Mouse (Mus musculus): ENCODE data around the gene Hexim2. TPM values are rescaled to one million over a fixed set of nuclear protein-coding genes. Genes with fewer than 3 reads are reported as not detected.
A peak's percentile ranks its signal among the peaks of the same experiment; 100 is the strongest.

Gene Hexim2
- polyA plus RNA-seq (2011; ENCODE audit: insufficient read length, low read depth, missing spikeins), result 2.3 and 3.1 TPM in 2 replicates

DNA sequence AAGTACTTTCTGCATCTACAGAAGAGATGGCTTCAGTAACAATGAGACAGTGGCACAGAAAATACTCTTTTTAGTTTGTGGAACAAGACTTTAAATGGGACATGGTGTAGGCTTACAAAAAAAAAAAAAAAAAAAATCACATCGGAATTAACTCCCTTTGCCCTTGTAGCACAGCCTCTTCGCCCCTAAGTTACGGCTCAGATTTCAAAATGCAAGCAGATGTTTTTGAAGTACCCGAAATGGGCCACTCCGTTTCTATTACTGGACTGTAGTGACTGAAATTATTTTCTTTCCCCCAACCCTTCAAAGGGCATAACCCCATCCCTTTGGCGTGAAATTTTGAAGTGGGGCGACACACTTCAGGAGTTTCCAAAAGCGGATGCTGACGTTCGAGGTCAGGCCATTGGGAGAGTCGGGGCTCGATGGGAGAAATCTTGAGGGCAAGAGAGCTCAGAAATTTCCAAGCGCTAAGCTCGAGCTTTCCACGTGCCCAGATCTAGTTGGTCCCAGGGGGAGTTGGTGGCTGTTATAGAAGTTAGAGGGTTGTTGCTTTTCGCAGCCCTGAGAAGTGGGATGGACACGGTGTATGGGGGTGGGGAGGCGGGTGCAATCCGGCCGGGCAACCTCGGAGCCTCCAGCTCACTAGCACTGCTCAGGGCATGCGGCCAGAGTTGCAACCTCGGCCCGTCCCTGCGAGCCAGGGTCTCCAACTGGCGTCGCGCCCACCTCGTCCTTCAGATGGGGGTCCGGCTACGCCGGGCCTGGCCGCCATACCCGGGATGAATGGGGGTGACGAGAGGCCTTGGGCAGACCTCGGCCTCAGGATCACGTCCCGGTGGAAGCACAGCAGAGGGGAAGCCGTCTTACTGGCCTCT is at the start of gene Hexim2:
TSS of gene Hexim2 (plus strand) at position 729 of the 875 bp plus-strand sequence.
- TF ChIP-seq CTCF (IDR thresholded peaks at IDR 0.05; ENCODE audit: borderline replicate concordance, insufficient read depth, low read length), result no peak
- peak; percentile 54 for TF ChIP-seq POLR2A (IDR thresholded peaks at IDR 0.05; ENCODE audit: low read depth, low read length)
- Histone ChIP-seq H3K27ac (ENCODE audit: insufficient read depth, low read length) (peak within 1 kb of the TSS; percentile 87), H3K4me1 (ENCODE audit: control insufficient read depth, insufficient read depth, low read length) (peaks cover 6% of the 10 kb centered on the region; the same call in 1 of the 2 replicates), H3K4me3 (ENCODE audit: insufficient read depth, low read length) (peak within 1 kb of the TSS; percentile 90)

DNA sequence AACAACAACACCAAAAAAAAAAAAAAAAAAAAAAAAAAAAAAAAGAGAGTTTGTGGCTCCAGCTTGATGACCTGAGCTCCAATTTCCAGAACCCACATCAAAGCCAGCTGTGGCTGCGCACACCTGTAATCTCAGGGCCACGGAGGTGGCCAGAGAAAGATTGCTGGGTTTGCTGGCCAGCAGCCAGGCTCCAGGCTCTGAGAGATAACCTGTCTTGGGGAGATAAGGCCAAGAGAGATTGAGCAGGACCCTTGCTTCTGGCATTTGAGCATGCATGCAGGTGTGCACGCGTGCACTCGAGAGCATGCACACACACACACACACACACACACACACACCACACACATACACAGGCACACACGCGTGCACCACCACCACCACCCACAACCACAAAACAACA is 38.9 kb upstream of the Hexim2 start:
- H3K4me1 ChIP-seq (ENCODE audit: control insufficient read depth, insufficient read depth, low read length), result peaks cover 21% of the 10 kb centered on the region
- H3K27ac ChIP-seq (ENCODE audit: insufficient read depth, low read length), result peak overlapping the region; percentile 72
- TF ChIP-seq CTCF (IDR thresholded peaks at IDR 0.05; ENCODE audit: borderline replicate concordance, insufficient read depth, low read length), result no peak
- TF ChIP-seq POLR2A (IDR thresholded peaks at IDR 0.05; ENCODE audit: low read depth, low read length), result no peak
- no peak overlapping the region for H3K4me3 ChIP-seq (ENCODE audit: insufficient read depth, low read length)

DNA sequence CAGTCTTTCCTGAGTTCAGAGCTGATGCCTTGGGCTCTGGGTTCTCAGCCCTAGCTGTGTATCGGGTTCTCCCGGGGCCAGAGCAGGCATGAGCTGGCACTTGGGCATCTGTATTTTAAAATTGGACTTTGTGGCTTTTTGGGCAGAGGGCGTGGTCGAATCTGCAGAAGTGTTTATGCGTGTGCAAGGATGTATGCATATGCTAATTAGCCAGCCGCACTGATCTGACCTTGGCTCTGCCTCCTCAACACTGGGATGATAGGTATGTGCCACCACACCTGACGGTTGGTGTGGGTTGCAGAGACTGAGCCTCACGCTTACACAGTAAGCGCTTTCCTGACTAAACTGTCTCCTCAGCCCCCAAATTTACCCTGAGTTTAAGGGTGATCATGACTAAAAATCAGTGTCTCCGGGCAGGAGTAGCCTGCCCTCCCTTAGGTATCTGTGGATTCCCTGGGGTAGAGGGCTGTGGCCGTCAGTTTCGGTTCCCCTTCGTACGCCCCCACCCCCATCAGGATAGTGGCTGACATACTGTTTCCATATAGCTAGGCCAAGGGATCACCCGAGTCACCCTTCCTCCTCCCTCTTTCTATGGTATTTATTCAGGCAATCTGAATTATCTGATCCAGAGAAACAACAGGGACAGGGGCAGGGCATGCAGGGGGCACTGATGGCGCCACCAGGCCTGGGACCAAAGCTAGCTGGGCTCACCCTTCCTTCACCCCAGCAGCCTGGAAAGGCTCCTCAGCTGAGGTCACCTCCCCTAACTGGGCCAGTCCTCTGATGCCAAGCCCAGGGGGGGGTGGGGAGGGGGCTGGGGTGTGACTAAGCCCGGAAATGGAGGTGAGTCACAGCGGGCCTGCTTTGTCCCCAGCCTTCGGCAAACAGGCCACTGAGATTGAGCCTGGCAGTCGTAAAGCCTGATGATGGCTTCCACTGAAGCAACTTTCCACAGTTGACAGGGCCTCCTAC is 38.1 kb upstream of the Hexim2 start:
- peaks cover 21% of the 10 kb centered on the region for H3K4me1 ChIP-seq (ENCODE audit: control insufficient read depth, insufficient read depth, low read length)
- TF ChIP-seq CTCF (IDR thresholded peaks at IDR 0.05; ENCODE audit: borderline replicate concordance, insufficient read depth, low read length) (no peak), POLR2A (IDR thresholded peaks at IDR 0.05; ENCODE audit: low read depth, low read length) (peak; percentile 54)
- H3K27ac ChIP-seq (ENCODE audit: insufficient read depth, low read length), result peak overlapping the region; percentile 72
- no peak overlapping the region for H3K4me3 ChIP-seq (ENCODE audit: insufficient read depth, low read length)

DNA sequence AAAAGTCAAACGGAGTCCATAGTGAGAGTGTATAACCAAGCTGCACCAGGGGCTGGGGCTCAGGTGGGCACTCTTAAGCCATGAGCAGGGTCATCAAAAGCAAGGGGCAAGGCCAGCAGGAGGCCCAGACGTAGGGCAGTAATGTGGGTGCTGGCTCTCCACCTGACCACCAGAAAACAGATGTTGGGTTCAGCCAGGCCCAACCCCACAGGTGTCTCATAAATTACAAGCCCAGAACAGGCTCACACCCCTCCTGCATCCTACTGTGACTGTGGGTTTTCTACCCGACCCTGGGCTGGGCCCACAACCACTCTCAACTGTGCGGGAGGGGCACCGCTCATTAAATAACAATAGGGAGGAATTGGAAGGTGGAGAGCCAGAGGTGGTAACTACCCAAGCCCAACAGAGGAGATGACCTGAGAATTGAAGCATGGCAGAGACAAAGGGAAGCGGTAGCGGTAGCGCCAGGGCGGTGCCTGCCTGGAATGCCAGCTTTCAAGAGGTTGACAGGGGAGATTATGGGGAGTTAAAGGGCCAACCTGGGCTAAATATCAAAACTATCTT is 37.0 kb upstream of the Hexim2 start:
- Histone ChIP-seq H3K4me1 (ENCODE audit: control insufficient read depth, insufficient read depth, low read length) (peaks cover 23% of the 10 kb centered on the region), H3K4me3 (ENCODE audit: insufficient read depth, low read length) (no peak overlapping the region), H3K27ac (ENCODE audit: insufficient read depth, low read length) (peak overlapping the region; percentile 43; the same call in 1 of the 2 replicates)
- TF ChIP-seq CTCF (IDR thresholded peaks at IDR 0.05; ENCODE audit: borderline replicate concordance, insufficient read depth, low read length) (no peak), POLR2A (IDR thresholded peaks at IDR 0.05; ENCODE audit: low read depth, low read length) (no peak)

DNA sequence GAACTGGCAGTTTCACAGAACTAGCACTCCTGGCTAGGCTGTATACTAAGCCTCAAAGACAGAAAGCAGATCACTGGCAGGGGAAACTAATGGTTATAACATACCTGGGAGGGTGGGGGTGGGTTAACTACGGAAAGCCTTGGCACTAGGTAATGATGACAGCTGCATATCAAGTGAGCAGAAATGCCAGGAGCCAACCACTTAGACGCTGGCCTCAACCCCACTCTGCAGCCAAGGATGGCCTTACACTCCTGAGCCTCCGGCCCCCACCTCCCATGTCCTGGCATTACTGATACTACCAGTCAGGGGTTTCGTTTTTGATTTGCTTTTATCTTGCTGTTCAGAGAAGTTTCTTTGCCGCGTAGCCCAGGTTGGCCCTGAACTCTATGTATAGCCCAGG is 36.4 kb upstream of the Hexim2 start:
- H3K4me1 ChIP-seq (ENCODE audit: control insufficient read depth, insufficient read depth, low read length), result peaks cover 23% of the 10 kb centered on the region
- no peak overlapping the region for H3K4me3 ChIP-seq (ENCODE audit: insufficient read depth, low read length)
- no peak for TF ChIP-seq POLR2A (IDR thresholded peaks at IDR 0.05; ENCODE audit: low read depth, low read length)
- TF ChIP-seq CTCF (IDR thresholded peaks at IDR 0.05; ENCODE audit: borderline replicate concordance, insufficient read depth, low read length), result no peak
- no peak overlapping the region for H3K27ac ChIP-seq (ENCODE audit: insufficient read depth, low read length)

DNA sequence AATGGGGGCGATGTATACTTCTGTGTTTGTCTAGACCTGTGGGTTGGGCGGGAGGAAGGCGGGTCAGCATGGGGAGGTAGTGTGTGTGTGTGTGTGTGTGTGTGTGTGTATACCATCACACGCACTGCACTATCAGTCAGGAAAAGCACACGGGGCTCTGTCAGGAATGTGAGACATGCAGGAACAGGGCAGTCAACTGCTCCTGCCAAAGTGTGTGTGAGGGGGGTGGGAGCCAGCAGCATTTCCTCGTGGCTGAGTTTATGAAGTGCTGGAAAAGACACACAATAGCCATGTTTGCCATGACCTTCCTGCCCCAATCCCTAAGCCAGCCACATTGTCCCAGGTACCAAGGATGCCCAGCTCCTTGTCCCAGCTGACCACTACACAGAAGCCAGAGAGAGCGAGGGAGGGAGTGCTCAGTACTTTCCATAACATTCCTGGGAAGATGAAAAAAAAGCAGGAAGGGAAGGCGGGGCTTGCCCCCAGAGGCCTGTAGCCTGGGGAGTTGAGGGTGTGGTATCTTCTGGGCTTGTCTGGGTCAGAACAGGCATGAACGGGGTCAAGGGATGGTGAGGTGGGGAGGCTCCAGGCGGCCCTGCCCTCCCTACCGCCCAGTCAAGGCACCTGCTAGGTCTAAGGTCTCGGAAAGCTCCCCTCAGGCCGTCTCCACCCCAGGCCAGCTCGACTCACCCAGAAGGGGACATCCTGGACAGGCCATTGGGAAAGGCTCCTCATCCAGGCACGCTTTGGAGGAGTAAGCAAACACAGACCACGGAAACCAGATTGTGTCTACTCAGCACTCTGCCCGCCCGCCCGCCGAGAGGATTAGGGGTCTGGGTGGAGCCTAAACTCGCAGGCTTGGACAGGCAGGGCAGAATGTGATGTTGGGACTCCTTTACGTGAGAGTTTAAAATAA is 35.0 kb upstream of the Hexim2 start:
- no peak overlapping the region for H3K4me3 ChIP-seq (ENCODE audit: insufficient read depth, low read length)
- H3K27ac ChIP-seq (ENCODE audit: insufficient read depth, low read length), result peak overlapping the region; percentile 49
- H3K4me1 ChIP-seq (ENCODE audit: control insufficient read depth, insufficient read depth, low read length), result peaks cover 23% of the 10 kb centered on the region
- TF ChIP-seq POLR2A (IDR thresholded peaks at IDR 0.05; ENCODE audit: low read depth, low read length) (no peak), CTCF (IDR thresholded peaks at IDR 0.05; ENCODE audit: borderline replicate concordance, insufficient read depth, low read length) (no peak)

DNA sequence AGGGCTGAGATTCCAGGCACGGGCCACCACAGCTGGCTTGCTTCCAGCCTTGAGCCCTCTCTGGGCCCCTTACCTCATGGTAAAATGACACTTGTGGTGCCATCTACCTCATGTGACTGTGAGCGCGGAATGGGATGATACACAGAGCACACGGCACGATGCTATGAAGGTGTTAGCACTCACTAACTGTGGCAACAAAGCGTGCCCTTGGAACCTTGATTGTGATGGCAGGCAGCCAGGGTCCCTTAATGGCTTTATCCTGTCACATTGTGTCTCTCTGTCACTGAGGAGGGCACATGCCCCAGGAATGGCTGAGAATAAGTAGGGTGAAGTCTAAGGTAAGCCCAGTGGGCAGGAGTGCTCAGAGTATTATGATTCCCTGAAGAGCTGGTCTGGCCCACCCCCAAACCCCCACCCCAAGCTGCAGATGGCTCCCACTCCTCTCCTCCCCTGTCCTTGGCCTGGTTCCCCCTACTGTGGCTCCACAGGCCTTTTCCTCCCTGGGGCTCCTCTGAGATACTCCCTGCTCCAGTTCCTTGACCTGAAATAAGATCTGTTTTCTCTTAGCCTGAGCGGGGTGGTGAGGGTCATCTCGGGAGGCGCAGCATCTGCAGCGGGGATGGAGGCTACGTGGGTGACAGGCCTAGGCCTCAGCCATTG is 33.6 kb upstream of the Hexim2 start:
- TF ChIP-seq CTCF (IDR thresholded peaks at IDR 0.05; ENCODE audit: borderline replicate concordance, insufficient read depth, low read length) (no peak), POLR2A (IDR thresholded peaks at IDR 0.05; ENCODE audit: low read depth, low read length) (no peak)
- H3K4me1 ChIP-seq (ENCODE audit: control insufficient read depth, insufficient read depth, low read length), result peaks cover 23% of the 10 kb centered on the region

DNA sequence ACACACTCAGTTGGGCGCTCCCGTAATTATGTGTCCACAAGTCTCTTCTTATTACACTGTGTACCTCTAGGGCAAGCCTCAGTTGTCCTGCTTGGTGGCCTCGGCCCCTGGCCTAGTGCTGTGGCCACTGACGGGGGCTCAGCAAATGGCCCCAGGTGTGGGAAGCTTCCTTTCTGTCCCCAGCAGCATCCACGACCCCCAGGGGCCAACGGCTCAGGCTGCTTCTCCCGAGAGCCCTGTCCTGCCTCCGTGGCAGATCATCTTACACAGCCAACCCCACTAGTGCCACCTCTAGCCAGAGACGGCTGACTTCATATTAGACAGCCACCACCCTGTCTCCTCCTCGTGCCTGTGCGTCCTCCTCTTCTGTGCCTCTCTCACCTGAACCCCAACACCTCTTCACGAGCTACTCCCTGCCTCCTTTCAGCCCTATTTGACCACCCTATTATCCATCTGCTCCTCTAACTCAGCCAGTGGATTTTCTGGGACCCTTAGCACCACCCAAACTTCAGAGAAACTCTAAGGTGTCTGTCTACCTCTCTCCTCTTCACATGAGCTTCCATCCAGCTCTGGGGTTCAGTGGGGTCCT is 32.8 kb upstream of the Hexim2 start:
- Histone ChIP-seq H3K27ac (ENCODE audit: insufficient read depth, low read length) (no peak overlapping the region), H3K4me1 (ENCODE audit: control insufficient read depth, insufficient read depth, low read length) (peaks cover 16% of the 10 kb centered on the region), H3K4me3 (ENCODE audit: insufficient read depth, low read length) (no peak overlapping the region)
- TF ChIP-seq CTCF (IDR thresholded peaks at IDR 0.05; ENCODE audit: borderline replicate concordance, insufficient read depth, low read length) (no peak), POLR2A (IDR thresholded peaks at IDR 0.05; ENCODE audit: low read depth, low read length) (no peak)

More for the DNA sequence above, 33.6 kb upstream of the Hexim2 start:
- no peak overlapping the region for H3K27ac ChIP-seq (ENCODE audit: insufficient read depth, low read length)
- H3K4me3 ChIP-seq (ENCODE audit: insufficient read depth, low read length), result no peak overlapping the region
